Mouse (Mus musculus): Measurements from ENCODE around the gene Hoxb5. TPM values are rescaled to one million over a fixed set of nuclear protein-coding genes. Genes with fewer than 3 reads are reported as not detected.

Gene Hoxb5
- polyA plus RNA-seq, 1 experiment from 2014 or later, result not detected

DNA sequence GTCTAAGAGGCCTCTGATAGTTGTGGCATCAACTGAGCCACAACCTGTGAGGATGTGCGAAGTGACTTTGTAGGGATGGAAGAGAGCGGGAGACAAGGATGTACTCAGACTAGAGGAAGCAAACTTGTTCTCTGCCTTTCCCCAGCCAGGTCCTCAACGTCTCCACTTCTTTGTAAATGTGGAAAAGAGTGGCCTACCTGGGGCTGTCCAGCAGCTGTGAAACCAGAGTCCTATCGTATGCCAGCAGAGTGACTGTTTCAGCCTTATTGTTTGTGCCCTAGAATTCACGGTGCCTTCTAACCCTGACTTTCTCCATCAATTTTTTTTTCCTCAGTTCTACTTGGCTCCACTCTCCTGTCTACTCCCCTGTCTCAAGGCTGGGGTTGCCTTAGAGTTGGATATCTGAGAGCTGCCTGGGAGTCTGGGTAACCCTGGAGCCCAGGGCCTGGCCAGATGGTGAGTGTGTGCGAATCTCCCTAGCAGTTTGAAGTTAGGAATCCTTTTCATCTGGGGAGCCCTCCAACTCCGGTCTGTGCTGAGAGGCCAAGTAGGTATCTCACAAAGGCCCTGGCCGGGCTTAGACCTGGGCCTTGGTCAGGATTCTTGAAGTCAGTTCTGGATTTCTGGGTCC, 38.6 kb upstream of the Hoxb5 start:
- WGBS, result 2% methylated on average over 8 of the region's 8 CpGs
- Histone ChIP-seq H3K27me3 (ENCODE audit: poor library complexity, severe bottlenecking) (peaks cover 100% of the 10 kb centered on the region), H3K27ac (no peak overlapping the region), H3K36me3 (replicated peaks) (no peaks in the 10 kb centered on the region), H3K4me3 (no peak overlapping the region), H3K4me1 (no peaks in the 10 kb centered on the region), H3K9me3 (no peaks in the 10 kb centered on the region)
- peak; percentile 33 for DNase-seq (ENCODE audit: extremely low spot score, low spot score)

DNA sequence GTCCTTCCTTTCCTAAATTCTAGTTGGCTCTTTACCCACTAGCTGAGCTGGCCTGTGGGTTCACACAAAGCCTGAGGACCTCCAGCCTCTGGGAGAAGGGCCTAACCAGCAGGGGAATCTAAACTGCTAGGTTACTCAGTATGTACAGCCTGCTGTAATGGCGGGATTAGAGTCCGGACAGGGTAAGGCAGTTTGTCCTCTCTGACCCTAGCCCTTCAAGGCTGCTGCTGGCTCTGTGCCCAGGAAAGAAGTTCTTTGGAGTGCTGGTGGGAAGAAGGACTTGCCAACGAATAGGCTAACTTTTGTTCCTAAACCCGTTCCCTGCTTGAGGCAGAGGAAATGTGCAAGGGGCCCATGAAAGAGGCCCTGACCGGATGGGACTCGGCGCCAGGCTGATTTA, 37.2 kb upstream of the Hoxb5 start:
- Histone ChIP-seq H3K36me3 (replicated peaks) (no peaks in the 10 kb centered on the region), H3K4me1 (peaks cover 3% of the 10 kb centered on the region; the same call in 1 of the 2 replicates), H3K27ac (no peak overlapping the region), H3K9me3 (no peaks in the 10 kb centered on the region), H3K27me3 (ENCODE audit: poor library complexity, severe bottlenecking) (peaks cover 100% of the 10 kb centered on the region), H3K4me3 (no peak overlapping the region)
- peak; percentile 19 for DNase-seq (ENCODE audit: extremely low spot score, low spot score)
- 2% methylated on average over 7 of the region's 7 CpGs for WGBS

GRCm38 (mm10) chr11:96267021-96267920, 35.9 kb upstream of the Hoxb5 start:
- Histone ChIP-seq H3K9me3 (no peaks in the 10 kb centered on the region), H3K27me3 (ENCODE audit: poor library complexity, severe bottlenecking) (peaks cover 100% of the 10 kb centered on the region), H3K27ac (no peak overlapping the region), H3K36me3 (replicated peaks) (no peaks in the 10 kb centered on the region), H3K4me1 (peaks cover 15% of the 10 kb centered on the region), H3K4me3 (no peak overlapping the region)
- WGBS, result 11% methylated on average over 7 of the region's 7 CpGs
- peak; percentile 17 for DNase-seq (ENCODE audit: extremely low spot score, low spot score)

- no peaks in the 10 kb centered on the region for H3K9me3 ChIP-seq
- H3K27ac ChIP-seq, result no peak overlapping the region
- 0% methylated on average over 1 of the region's 1 CpGs for WGBS
- peaks cover 100% of the 10 kb centered on the region for H3K27me3 ChIP-seq (ENCODE audit: poor library complexity, severe bottlenecking)
- no peak overlapping the region for H3K4me3 ChIP-seq
- DNase-seq (ENCODE audit: extremely low spot score, low spot score), result no peak
- peaks cover 18% of the 10 kb centered on the region for H3K4me1 ChIP-seq
- no peaks in the 10 kb centered on the region for H3K36me3 ChIP-seq (replicated peaks)
Measured at GRCm38 (mm10) chr11:96268031-96268745, 34.9 kb upstream of the Hoxb5 start.

- Histone ChIP-seq H3K36me3 (replicated peaks) (no peaks in the 10 kb centered on the region), H3K9me3 (no peaks in the 10 kb centered on the region), H3K27ac (no peak overlapping the region), H3K4me3 (no peak overlapping the region), H3K27me3 (ENCODE audit: poor library complexity, severe bottlenecking) (peaks cover 100% of the 10 kb centered on the region), H3K4me1 (peaks cover 18% of the 10 kb centered on the region)
- DNase-seq (ENCODE audit: extremely low spot score, low spot score), result no peak
- under 1% methylated on average over 19 of the region's 19 CpGs for WGBS
Measured at GRCm38 (mm10) chr11:96269869-96270268, 33.3 kb upstream of the Hoxb5 start.

DNA sequence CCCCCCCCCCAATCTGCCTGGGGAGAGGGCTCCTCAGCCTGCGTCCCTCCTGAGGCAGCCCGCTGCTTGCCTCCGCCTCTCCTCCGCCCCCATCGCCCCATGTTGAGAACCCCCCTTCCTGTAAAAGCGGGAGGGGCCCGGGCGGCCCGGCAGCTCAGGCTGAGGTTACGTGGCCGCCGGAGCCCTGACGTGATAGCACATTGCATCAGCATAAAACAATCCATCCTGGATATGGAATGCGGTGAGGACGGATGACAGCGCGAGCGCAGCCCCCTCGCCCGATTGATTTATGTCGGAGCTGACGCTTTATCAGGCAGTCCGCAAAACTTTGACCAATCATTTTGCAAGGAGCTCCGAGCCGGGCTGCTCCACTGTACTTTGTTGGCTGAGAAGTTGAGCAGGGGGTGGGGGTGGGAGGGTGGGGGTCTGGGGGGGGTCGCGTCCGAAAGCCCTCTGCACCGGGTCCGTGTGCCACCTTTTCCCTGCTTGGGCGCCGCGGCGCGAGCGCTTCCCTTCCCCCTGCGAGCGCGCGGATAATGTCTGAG, 32.1 kb upstream of the Hoxb5 start, which contains the start of gene Hoxb9:
TSS of gene Hoxb9 (plus strand) at position 462 of the 545 bp plus-strand sequence.
- Histone ChIP-seq H3K9me3 (no peaks in the 10 kb centered on the region), H3K4me1 (peaks cover 18% of the 10 kb centered on the region), H3K36me3 (replicated peaks) (no peaks in the 10 kb centered on the region), H3K27me3 (ENCODE audit: poor library complexity, severe bottlenecking) (peaks cover 100% of the 10 kb centered on the region), H3K4me3 (no peak within 1 kb of the TSS), H3K27ac (no peak within 1 kb of the TSS)
- under 1% methylated on average over 40 of the region's 40 CpGs for WGBS
- DNase-seq (ENCODE audit: extremely low spot score, low spot score), result no peak

DNA sequence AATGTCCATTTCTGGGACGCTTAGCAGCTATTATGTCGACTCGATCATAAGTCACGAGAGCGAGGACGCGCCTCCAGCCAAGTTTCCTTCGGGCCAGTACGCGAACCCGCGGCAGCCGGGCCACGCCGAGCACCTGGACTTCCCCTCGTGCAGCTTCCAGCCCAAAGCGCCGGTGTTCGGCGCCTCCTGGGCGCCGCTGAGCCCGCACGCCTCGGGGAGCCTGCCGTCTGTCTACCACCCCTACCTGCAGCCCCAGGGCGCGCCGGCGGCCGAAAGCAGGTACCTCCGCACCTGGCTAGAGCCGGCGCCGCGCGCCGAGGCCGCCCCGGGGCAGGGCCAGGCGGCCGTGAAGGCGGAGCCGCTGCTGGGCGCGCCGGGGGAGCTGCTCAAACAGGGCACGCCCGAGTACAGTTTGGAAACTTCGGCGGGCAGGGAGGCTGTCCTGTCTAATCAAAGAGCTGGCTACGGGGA, 31.6 kb upstream of the Hoxb5 start:
- under 1% methylated on average over 52 of the region's 52 CpGs for WGBS
- H3K36me3 ChIP-seq (replicated peaks), result no peaks in the 10 kb centered on the region
- no peak overlapping the region for H3K27ac ChIP-seq
- H3K4me1 ChIP-seq, result peaks cover 18% of the 10 kb centered on the region
- no peaks in the 10 kb centered on the region for H3K9me3 ChIP-seq
- H3K27me3 ChIP-seq (ENCODE audit: poor library complexity, severe bottlenecking), result peaks cover 100% of the 10 kb centered on the region
- no peak overlapping the region for H3K4me3 ChIP-seq
- no peak for DNase-seq (ENCODE audit: extremely low spot score, low spot score)

DNA sequence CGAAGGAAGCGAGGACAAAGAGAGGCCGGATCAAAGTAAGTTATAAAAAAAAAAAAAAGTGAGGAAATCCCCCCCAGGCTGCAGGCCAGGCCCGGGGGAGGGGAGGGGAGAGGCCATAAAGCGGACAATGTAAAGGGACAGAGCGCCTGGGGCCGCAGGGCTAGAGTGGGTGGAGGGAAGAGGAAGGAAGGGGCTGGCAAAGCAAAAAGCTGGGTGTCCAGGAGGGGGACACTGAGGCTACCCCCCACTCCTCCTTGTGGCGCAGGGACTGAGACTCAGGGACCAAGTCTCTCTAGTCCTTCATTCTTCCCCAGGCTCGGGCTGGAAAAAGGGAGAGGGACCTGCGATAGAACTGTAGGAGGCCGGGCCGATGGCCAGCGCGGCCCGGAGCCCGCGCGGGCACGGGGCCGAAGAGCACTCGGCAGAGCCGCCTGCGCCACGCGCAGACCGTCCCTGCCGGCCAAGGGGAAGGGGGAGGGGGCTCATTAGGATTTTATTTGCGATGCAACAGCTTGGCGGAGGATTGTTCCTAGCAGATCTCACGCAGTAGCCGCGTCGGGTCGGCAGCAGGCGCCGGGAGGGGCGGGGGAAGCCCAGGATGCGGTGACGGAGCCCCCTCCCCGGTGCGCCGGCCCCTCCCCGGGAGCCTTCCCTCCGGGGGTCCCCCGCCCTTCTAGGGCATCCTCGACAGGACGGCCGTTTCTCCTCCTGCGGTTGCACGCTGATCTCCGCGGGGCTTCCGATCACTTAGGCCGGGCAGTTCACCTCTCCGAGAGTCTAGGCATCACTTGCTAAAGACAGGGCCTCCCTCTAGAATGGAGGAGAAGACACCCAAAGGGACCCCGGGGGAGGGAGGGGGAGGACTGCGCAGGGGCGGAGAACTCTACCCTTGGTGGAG, 30.9 kb upstream of the Hoxb5 start:
- no peak for DNase-seq (ENCODE audit: extremely low spot score, low spot score)
- Histone ChIP-seq H3K9me3 (no peaks in the 10 kb centered on the region), H3K4me1 (peaks cover 18% of the 10 kb centered on the region), H3K27ac (no peak overlapping the region), H3K4me3 (no peak overlapping the region), H3K27me3 (ENCODE audit: poor library complexity, severe bottlenecking) (peaks cover 100% of the 10 kb centered on the region), H3K36me3 (replicated peaks) (no peaks in the 10 kb centered on the region)
- WGBS, result 0% methylated on average over 57 of the region's 58 CpGs

GRCm38 (mm10) chr11:96274428-96274827, 28.7 kb upstream of the Hoxb5 start:
- no peak overlapping the region for H3K4me3 ChIP-seq
- no peak overlapping the region for H3K27ac ChIP-seq
- WGBS, result 3% methylated on average over 10 of the region's 10 CpGs
- H3K9me3 ChIP-seq, result no peaks in the 10 kb centered on the region
- peaks cover 100% of the 10 kb centered on the region for H3K27me3 ChIP-seq (ENCODE audit: poor library complexity, severe bottlenecking)
- DNase-seq (ENCODE audit: extremely low spot score, low spot score), result no peak
- peaks cover 18% of the 10 kb centered on the region for H3K4me1 ChIP-seq
- H3K36me3 ChIP-seq (replicated peaks), result no peaks in the 10 kb centered on the region

- Histone ChIP-seq H3K9me3 (no peaks in the 10 kb centered on the region), H3K36me3 (replicated peaks) (no peaks in the 10 kb centered on the region), H3K4me3 (no peak overlapping the region), H3K4me1 (peaks cover 15% of the 10 kb centered on the region), H3K27ac (no peak overlapping the region), H3K27me3 (ENCODE audit: poor library complexity, severe bottlenecking) (peaks cover 100% of the 10 kb centered on the region)
- no peak for DNase-seq (ENCODE audit: extremely low spot score, low spot score)
- WGBS, result 3% methylated on average over 4 of the region's 4 CpGs
Measured at GRCm38 (mm10) chr11:96275896-96276295, 27.2 kb upstream of the Hoxb5 start.

- DNase-seq (ENCODE audit: extremely low spot score, low spot score), result no peak
- peaks cover 1% of the 10 kb centered on the region for H3K4me1 ChIP-seq
- 1% methylated on average over 35 of the region's 35 CpGs for WGBS
Measured at GRCm38 (mm10) chr11:96277151-96278044, 25.7 kb upstream of the Hoxb5 start.

More at GRCm38 (mm10) chr11:96277151-96278044, 25.7 kb upstream of the Hoxb5 start:
- Histone ChIP-seq H3K9me3 (no peaks in the 10 kb centered on the region), H3K36me3 (replicated peaks) (no peaks in the 10 kb centered on the region), H3K4me3 (no peak overlapping the region), H3K27ac (no peak overlapping the region), H3K27me3 (ENCODE audit: poor library complexity, severe bottlenecking) (peaks cover 100% of the 10 kb centered on the region)

Data from forebrain, embryonic 10.5 days (tissue).